Mouse (Mus musculus) layer of hippocampus, adult 6 months (tissue): ENCODE measurements around the gene Gm42906. TPM values are rescaled to one million over a fixed set of nuclear protein-coding genes. Genes with fewer than 3 reads are reported as not detected.

Source experiments
- long read RNA-seq, 2 experiments: library from polyadenylated mRNA; unstranded; transcript quantifications; one replicate each; pipeline ENCODE4 v2.0.0; 2019 to 2020
- polyA plus RNA-seq: library from polyadenylated mRNA; unstranded; fragments of <200 nt; fragmentation: Nextera tagmentation; gene quantifications from 2 replicates; pipeline ENCODE4 v1.2.3, GENCODE M21; 2021

Gm42906 gene
- not detected in 2 replicates for polyA plus RNA-seq
- long read RNA-seq, experiment 1, partial matches to known transcripts: 0 of 1 reads
- long read RNA-seq, experiment 1, other reads (novel, unspliced or antisense): 1 of 1 reads
- long read RNA-seq, experiment 2, partial matches to known transcripts: 0 of 7 reads
- long read RNA-seq, experiment 2, other reads (novel, unspliced or antisense): 7 of 7 reads

DNA sequence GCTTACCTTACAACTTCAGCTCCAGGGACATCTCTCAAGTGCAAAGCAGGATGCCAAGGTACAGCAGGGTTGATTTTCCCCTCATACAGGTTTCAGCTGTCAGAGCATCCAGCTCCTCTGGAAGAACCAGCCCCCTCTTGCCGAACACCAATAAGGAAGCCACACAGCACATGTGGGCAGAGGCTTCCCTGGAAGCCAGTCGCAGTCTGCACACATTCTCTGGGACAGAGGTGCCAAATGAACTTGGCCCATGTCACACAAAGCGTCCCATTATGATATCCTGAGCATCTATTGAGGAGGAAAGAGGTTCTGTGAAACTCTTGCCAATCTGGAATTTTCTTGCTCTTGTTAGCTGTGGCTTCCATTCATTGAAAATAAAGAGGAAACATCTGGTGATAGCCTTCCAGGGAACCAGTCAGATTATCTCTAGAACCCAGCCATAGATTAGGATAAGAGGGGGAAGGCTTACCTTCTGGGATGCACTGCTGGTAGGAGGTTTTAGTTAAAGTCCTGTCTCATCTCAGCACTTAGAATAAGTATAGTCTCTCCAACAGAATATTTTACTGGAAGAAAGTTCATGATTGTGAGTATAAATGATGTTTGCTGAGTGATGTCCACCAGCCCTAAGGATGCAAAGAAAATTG, at the start of gene Gm42906:
TSS of gene Gm42906 (minus strand) at position 51 of the 644 bp plus-strand sequence.

DNA sequence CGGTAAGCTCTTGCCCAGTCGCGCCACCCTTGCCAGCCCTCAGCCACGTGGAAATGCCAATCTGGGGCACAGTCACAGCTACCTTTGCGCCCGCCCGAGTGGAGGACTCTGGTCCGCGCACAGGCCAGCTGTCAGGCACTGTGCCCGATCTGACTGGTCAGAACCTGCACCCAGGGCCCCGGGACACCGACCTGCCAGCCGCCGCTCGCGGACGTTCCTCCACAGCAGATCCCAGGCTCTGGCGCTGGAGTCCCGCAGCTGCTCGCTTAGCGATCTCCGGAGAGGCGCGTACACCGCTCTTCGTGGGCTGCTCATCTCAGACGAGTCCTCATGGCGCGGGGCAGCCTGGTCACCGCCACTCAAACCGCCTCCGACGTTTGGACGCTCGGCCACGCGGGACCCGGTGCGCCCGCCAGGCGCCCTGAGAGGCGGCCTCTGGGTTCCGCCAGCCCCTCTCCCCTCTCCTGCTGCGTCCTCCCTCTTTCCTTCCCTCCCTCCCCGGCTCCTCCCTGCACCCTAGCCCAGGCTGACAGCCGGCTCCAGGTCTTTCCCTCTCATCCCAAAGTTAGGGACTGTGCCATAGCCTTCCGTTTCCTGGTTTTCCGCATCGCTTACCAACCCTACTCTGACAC, 194.4 kb downstream of the Gm42906 start, which contains the start of gene Stard13:
TSS of gene Stard13 (minus strand) at position 437 of the 632 bp plus-strand sequence.

Other genes starting within 250 kb of the Gm42906 start
- gene Stard13, start 194.3 kb downstream of the Gm42906 start, polyA plus RNA-seq: 3.7 and 4.8 TPM in 2 replicates
- not detected in 2 replicates for gene Vmn2r18, start 177.9 kb upstream of the Gm42906 start, polyA plus RNA-seq
- 8.8 and 11.1 TPM in 2 replicates for gene Rfc3, start 223.1 kb upstream of the Gm42906 start, polyA plus RNA-seq